Mouse (Mus musculus): ENCODE measurements around the gene Dnm1. TPM values are rescaled to one million over a fixed set of nuclear protein-coding genes. Genes with fewer than 3 reads are reported as not detected.

Dnm1 gene
- polyA plus RNA-seq (2012; ENCODE audit: low replicate concordance), result 1.2 TPM in 2 replicates

GRCm38 (mm10) chr2:32353007-32353542 lies at the start of gene Dnm1:
Gene Dnm1, minus strand, starts transcription at chr2:32353338.

GRCm38 (mm10) chr2:32395484-32395945 lies 42.4 kb upstream of the Dnm1 start, which contains the start of gene Ptges2:
Gene Ptges2, plus strand, starts transcription at chr2:32395896.

GRCm38 (mm10) chr2:32387706-32388490 lies 34.8 kb upstream of the Dnm1 start, which contains the start of gene Lcn2:
Gene Lcn2, minus strand, starts transcription at chr2:32388252.

GRCm38 (mm10) chr2:32381775-32382223 lies 28.7 kb upstream of the Dnm1 start, which contains the start of gene 1110008P14Rik:
Gene 1110008P14Rik, minus strand, starts transcription at chr2:32381938.

DNA sequence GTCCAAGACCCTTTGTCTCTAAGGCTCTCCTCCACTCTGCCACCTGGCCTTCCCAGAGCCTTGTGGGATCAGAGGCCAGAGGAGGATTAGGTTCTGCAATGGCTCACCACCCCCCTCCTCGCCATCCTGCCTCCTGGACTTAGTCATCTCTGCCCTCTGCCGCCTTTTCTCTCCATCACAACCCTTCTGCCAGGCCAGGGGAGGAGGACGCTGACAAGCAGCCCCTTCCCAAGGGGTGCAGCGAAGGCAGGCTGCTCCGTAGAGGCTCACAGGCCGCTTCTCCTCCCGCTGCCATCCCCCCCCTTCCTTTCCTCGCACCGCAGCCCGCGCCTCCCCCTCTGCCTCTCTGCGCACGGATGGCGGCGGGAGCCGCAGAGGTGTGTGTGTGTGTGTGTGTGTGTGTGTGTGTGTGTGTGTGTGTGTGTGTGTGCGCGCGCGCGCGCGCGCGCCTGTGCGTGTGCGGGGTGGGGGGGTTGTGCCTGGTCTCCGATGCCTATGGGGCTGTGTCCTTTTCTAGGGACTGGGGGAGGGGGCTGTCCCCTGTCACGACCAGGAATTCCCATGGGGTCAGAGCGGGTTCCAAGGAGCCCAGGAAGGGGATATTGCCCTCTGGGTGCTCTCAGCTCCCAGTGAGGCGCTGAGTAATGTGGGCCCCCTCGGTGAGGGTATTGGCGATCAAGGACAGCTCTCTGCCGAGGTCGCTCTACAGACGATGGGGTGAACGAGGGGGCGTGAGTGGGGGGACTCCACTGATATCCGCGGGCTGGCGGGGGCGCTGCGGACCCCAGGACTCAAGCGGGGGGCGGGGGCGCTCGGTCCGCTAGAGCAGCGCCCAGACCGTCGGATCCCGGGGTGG lies 759 bp downstream of the Dnm1 start, which contains the start of gene Ciz1:
TSS of gene Ciz1 (plus strand) at position 177 of the 856 bp plus-strand sequence.

DNA sequence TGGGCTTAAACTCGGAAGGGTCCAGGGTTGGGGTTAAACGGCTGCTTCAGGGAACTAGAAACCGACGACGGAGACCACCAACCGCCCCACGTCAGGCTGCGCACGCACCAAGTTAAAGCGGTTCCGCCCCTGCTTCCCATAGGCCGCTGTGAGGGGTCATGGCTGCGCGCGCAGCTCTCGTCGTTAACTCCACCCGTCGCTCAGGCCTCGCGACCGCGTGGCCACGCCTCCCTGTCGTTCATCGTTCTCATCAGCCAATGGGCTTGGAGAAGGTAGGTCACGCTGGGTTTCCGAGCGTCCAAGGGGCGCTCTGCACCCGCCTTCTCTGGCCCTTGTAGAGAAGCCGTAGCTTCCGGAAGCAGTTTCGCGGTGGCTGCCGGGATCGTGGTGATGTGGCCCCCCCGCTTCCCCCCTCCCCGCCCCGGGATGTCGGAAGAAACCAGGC lies 65.2 kb downstream of the Dnm1 start, which contains the start of gene Swi5:
TSS of gene Swi5 (minus strand) at position 153 of the 445 bp plus-strand sequence.

GRCm38 (mm10) chr2:32287334-32287840 lies 65.8 kb downstream of the Dnm1 start, which contains the start of gene Golga2:
Gene Golga2, plus strand, starts transcription at chr2:32287384.

GRCm38 (mm10) chr2:32259657-32260417 lies 93.3 kb downstream of the Dnm1 start, which contains the start of gene Uck1:
Gene Uck1, minus strand, starts transcription at chr2:32260159.

Other genes starting within 250 kb of the Dnm1 start
- 86.7 and 138 TPM in 2 replicates for gene Prrc2b, start 202.3 kb downstream of the Dnm1 start, polyA plus RNA-seq (2012; ENCODE audit: low replicate concordance)
- 9.6 and 10.7 TPM in 2 replicates for gene Pomt1, start 116.7 kb downstream of the Dnm1 start, polyA plus RNA-seq (2012; ENCODE audit: low replicate concordance)
- gene Uck1, start 93.2 kb downstream of the Dnm1 start, polyA plus RNA-seq (2012; ENCODE audit: low replicate concordance), result 38.9 and 93.1 TPM in 2 replicates
- 27.5 and 32.9 TPM in 2 replicates for gene Golga2, start 66.0 kb downstream of the Dnm1 start, polyA plus RNA-seq (2012; ENCODE audit: low replicate concordance)
- 25.0 and 195 TPM in 2 replicates for gene Swi5, start 65.3 kb downstream of the Dnm1 start, polyA plus RNA-seq (2012; ENCODE audit: low replicate concordance)
- gene Ciz1, start 1.0 kb downstream of the Dnm1 start, polyA plus RNA-seq (2012; ENCODE audit: low replicate concordance), result 191 and 234 TPM in 2 replicates
- gene 1110008P14Rik, start 28.6 kb upstream of the Dnm1 start, polyA plus RNA-seq (2012; ENCODE audit: low replicate concordance), result 169 and 253 TPM in 2 replicates
- gene Lcn2, start 34.9 kb upstream of the Dnm1 start, polyA plus RNA-seq (2012; ENCODE audit: low replicate concordance), result 50.7 and 52.8 TPM in 2 replicates
- gene Ptges2, start 42.6 kb upstream of the Dnm1 start, polyA plus RNA-seq (2012; ENCODE audit: low replicate concordance), result 2.4 and 4.3 TPM in 2 replicates
- gene Naif1, start 97.1 kb upstream of the Dnm1 start, polyA plus RNA-seq (2012; ENCODE audit: low replicate concordance), result 7.2 and 12.8 TPM in 2 replicates
- gene Slc25a25, start 98.1 kb upstream of the Dnm1 start, polyA plus RNA-seq (2012; ENCODE audit: low replicate concordance), result 14.7 and 24.4 TPM in 2 replicates
- gene Fam102a, start 182.0 kb upstream of the Dnm1 start, polyA plus RNA-seq (2012; ENCODE audit: low replicate concordance), result 136 and 166 TPM in 2 replicates
- 11.0 and 11.9 TPM in 2 replicates for gene Dpm2, start 217.5 kb upstream of the Dnm1 start, polyA plus RNA-seq (2012; ENCODE audit: low replicate concordance)
- gene Pip5kl1, start 221.5 kb upstream of the Dnm1 start, polyA plus RNA-seq (2012; ENCODE audit: low replicate concordance), result 0.16 TPM in 1 of 2 replicates, not detected in the other
- gene 9430097D07Rik, start 222.3 kb upstream of the Dnm1 start, polyA plus RNA-seq (2012; ENCODE audit: low replicate concordance), result not detected in 2 replicates
- 29.1 and 47.0 TPM in 2 replicates for gene St6galnac4, start 233.8 kb upstream of the Dnm1 start, polyA plus RNA-seq (2012; ENCODE audit: low replicate concordance)
- 15.4 and 20.9 TPM in 2 replicates for gene St6galnac6, start 246.4 kb upstream of the Dnm1 start, polyA plus RNA-seq (2012; ENCODE audit: low replicate concordance)